Mouse (Mus musculus) hindbrain, embryonic 13.5 days (tissue): ENCODE data around the gene Prss41. TPM values are rescaled to one million over a fixed set of nuclear protein-coding genes. Genes with fewer than 3 reads are reported as not detected.
A peak's percentile ranks its signal among the peaks of the same experiment; 100 is the strongest.

Experiments used
- ATAC-seq: fragments of 200-750 bp; cut with Nextera tagmentation; 2 replicates; pipeline ENCODE4 v1.8.0; 2017; ENCODE audit warnings: moderate TSS enrichment; ENCODE audit not compliant: low FRiP score
- H3K27ac ChIP-seq: fragments of 300-500 bp; sonication (generic); 2 replicates; pipeline ENCODE4 v1.5.1; 2015; ENCODE audit warnings: inconsistent platforms, mild to moderate bottlenecking, moderate library complexity
- H3K27me3 ChIP-seq: fragments of 300-500 bp; sonication (generic); 2 replicates; pipeline ENCODE4 v1.6.1; 2015; ENCODE audit warnings: mild to moderate bottlenecking, inconsistent platforms
- H3K36me3 ChIP-seq: fragments of 300-500 bp; sonication (generic); 2 replicates; pipeline ENCODE4 v1.6.1; 2015; ENCODE audit warnings: mild to moderate bottlenecking, inconsistent platforms
- H3K4me1 ChIP-seq: fragments of 300-500 bp; sonication (generic); replicated peaks from 2 replicates; pipeline ENCODE4 v1.6.1; 2015; ENCODE audit warnings: inconsistent platforms
- H3K4me2 ChIP-seq: fragments of 300-500 bp; sonication (generic); 2 replicates; pipeline ENCODE4 v1.6.1; 2015; ENCODE audit warnings: inconsistent platforms, mild to moderate bottlenecking, moderate library complexity
- H3K4me3 ChIP-seq: fragments of 300-500 bp; sonication (generic); 2 replicates; pipeline ENCODE4 v1.5.1; 2015; ENCODE audit warnings: mild to moderate bottlenecking, inconsistent platforms
- H3K9ac ChIP-seq: fragments of 300-500 bp; sonication (generic); 2 replicates; pipeline ENCODE4 v1.6.1; 2015; ENCODE audit warnings: mild to moderate bottlenecking, inconsistent platforms
- H3K9me3 ChIP-seq: fragments of 300-500 bp; sonication (generic); 2 replicates; pipeline ENCODE4 v1.6.1; 2016; ENCODE audit warnings: inconsistent platforms
- WGBS: fragments of 180-500 bp; shearing (Covaris S2); methylation state at CpG from one replicate; pipeline ENCODE4 v1.1.7; 2015; 5-methylcytosine and 5-hydroxymethylcytosine counted together
- polyA plus RNA-seq: library from polyadenylated mRNA; unstranded; fragments of >200 nt; fragmentation: Nextera tagmentation; extraction: Ambion mirVana; gene quantifications from 2 replicates; pipeline ENCODE4 v1.2.1, GENCODE M21; 2015

The Prss41 gene
- polyA plus RNA-seq, 1 experiment from 2014 or later: 0.86 TPM

DNA sequence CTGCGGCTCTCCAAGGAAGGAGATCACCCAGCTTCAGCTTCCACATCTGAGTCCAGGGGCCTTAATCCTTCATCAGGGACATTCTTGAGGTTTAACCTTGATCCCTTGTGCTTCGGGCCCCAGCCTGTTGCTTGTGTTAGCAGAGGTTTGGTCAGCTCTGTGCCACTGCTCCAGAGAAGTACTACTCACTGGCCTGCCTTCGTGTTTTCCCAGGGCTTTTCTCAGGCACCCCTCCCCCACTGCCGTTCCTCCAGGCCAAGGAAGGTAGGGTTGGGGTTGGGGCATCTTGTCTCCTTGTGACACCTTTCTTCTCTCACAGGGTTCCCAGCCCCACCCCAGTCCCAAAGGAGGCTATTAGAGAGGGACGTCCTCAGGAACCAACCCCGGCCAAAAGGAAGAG lies 21.9 kb downstream of the Prss41 start:
- Histone ChIP-seq H3K9ac (no peak overlapping the region), H3K4me2 (no peak overlapping the region)
- WGBS: 80% methylated on average over 6 of the region's 6 CpGs

DNA sequence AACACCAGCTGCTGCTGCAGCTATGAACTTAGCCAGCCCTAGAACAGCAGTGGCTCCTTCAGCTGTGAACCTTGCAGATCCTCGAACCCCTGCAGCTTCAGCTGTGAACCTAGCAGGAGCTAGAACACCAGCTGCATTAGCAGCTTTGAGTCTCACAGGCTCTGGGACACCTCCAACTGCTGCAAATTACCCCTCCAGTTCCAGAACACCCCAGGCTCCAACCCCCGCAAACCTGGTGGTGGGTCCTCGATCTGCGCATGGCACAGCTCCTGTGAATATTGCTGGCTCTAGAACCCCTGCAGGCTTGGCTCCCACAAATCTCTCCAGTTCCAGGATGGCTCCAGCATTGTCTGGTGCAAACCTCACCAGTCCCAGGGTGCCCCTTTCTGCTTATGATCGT lies 23.2 kb downstream of the Prss41 start:
- Histone ChIP-seq H3K9ac (no peak overlapping the region), H3K27me3 (no peaks in the 10 kb centered on the region), H3K9me3 (peaks cover 20% of the 10 kb centered on the region; the same call in 1 of the 2 replicates), H3K4me2 (no peak overlapping the region), H3K27ac (no peak overlapping the region), H3K4me1 (no peaks in the 10 kb centered on the region), H3K4me3 (no peak overlapping the region), H3K36me3 (peaks cover 100% of the 10 kb centered on the region)
- ATAC-seq: no peak
- 96% methylated on average over 5 of the region's 5 CpGs for WGBS

More for the DNA sequence above, 21.9 kb downstream of the Prss41 start:
- peaks cover 10% of the 10 kb centered on the region for H3K4me1 ChIP-seq
- peaks cover 19% of the 10 kb centered on the region; the same call in 1 of the 2 replicates for H3K9me3 ChIP-seq
- no peaks in the 10 kb centered on the region for H3K27me3 ChIP-seq
- no peak overlapping the region for H3K27ac ChIP-seq
- no peak overlapping the region for H3K4me3 ChIP-seq
- peaks cover 99% of the 10 kb centered on the region for H3K36me3 ChIP-seq
- 0 out of 2 replicates have a peak, but pooled peaks have one; percentile 30 for ATAC-seq

- Histone ChIP-seq H3K27me3 (no peaks in the 10 kb centered on the region), H3K4me2 (no peak overlapping the region), H3K36me3 (peaks cover 99% of the 10 kb centered on the region), H3K4me1 (no peaks in the 10 kb centered on the region), H3K9me3 (peaks cover 22% of the 10 kb centered on the region; the same call in 1 of the 2 replicates), H3K9ac (no peak overlapping the region), H3K4me3 (no peak overlapping the region), H3K27ac (no peak overlapping the region)
- 98% methylated on average over 25 of the region's 25 CpGs for WGBS
- ATAC-seq: no peak
Measured at GRCm38 (mm10) chr17:23819235-23819634, 24.7 kb downstream of the Prss41 start.

GRCm38 (mm10) chr17:23818579-23818978 lies 25.4 kb downstream of the Prss41 start:
- Histone ChIP-seq H3K4me1 (no peaks in the 10 kb centered on the region), H3K27me3 (no peaks in the 10 kb centered on the region), H3K4me3 (no peak overlapping the region), H3K27ac (no peak overlapping the region), H3K4me2 (no peak overlapping the region), H3K9me3 (peaks cover 22% of the 10 kb centered on the region; the same call in 1 of the 2 replicates), H3K36me3 (peaks cover 98% of the 10 kb centered on the region), H3K9ac (no peak overlapping the region)
- no peak for ATAC-seq
- WGBS: 98% methylated on average over 8 of the region's 8 CpGs

GRCm38 (mm10) chr17:23815641-23816040 lies 28.3 kb downstream of the Prss41 start:
- no peak overlapping the region for H3K27ac ChIP-seq
- H3K4me2 ChIP-seq: no peak overlapping the region
- no peaks in the 10 kb centered on the region for H3K27me3 ChIP-seq
- no peak overlapping the region for H3K4me3 ChIP-seq
- peaks cover 94% of the 10 kb centered on the region for H3K36me3 ChIP-seq
- H3K9me3 ChIP-seq: peaks cover 22% of the 10 kb centered on the region; the same call in 1 of the 2 replicates
- over 99% methylated on average over 16 of the region's 16 CpGs for WGBS
- ATAC-seq: no peak
- no peak overlapping the region for H3K9ac ChIP-seq
- no peaks in the 10 kb centered on the region for H3K4me1 ChIP-seq

DNA sequence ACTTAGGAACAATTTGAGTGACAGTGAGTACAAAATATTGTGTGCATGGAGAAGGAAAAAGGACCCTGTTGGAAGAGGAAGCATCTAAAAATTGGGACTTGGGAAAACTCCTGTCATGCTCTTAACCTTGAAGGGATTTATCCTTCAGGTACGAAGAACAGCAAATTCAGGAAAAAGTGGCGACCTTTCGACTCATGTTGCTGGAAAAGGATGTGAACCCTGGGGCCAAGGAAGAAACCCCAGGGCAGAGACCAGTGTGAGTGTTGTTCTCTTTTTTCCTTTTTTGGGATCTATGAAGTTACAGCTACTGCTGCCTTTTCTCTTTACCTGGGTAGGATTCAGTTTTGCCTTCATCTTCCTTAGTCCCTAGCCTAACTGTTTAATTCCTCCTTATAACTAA lies 36.1 kb downstream of the Prss41 start:
- no peak for ATAC-seq
- no peak overlapping the region for H3K27ac ChIP-seq
- H3K36me3 ChIP-seq: peaks cover 51% of the 10 kb centered on the region
- WGBS: 95% methylated on average over 3 of the region's 3 CpGs
- H3K9ac ChIP-seq: no peak overlapping the region
- H3K27me3 ChIP-seq: no peaks in the 10 kb centered on the region
- H3K4me1 ChIP-seq: peaks cover 40% of the 10 kb centered on the region
- H3K9me3 ChIP-seq: no peaks in the 10 kb centered on the region
- no peak overlapping the region for H3K4me3 ChIP-seq
- no peak overlapping the region for H3K4me2 ChIP-seq

DNA sequence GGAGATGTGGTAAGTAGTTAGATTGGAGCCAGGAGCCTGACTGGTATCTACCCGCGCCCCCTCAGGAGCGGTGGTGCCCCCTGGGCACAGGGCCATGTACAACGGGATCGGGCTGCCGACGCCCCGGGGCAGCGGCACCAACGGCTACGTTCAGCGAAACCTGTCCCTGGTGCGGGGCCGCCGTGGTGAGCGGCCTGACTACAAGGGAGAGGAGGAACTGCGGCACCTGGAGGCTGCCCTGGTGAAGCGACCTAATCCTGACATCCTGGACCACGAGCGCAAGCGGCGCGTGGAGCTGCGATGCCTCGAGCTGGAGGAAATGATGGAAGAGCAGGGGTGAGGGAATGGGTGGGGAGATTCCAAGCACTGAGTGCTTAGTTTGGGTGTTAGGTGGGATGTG lies 37.1 kb downstream of the Prss41 start:
- WGBS: 85% methylated on average over 25 of the region's 25 CpGs
- Histone ChIP-seq H3K9ac (0 out of 2 replicates have a peak overlapping the region, but pooled peaks have one; percentile 21), H3K36me3 (peaks cover 43% of the 10 kb centered on the region)

GRCm38 (mm10) chr17:23804426-23805085 lies 39.4 kb downstream of the Prss41 start:
- Histone ChIP-seq H3K9me3 (no peaks in the 10 kb centered on the region), H3K27ac (no peak overlapping the region), H3K9ac (peak overlapping the region; percentile 96), H3K27me3 (no peaks in the 10 kb centered on the region), H3K4me1 (peaks cover 40% of the 10 kb centered on the region), H3K36me3 (peaks cover 27% of the 10 kb centered on the region), H3K4me3 (peak overlapping the region; percentile 91), H3K4me2 (peak overlapping the region; percentile 92)
- 4% methylated on average over 8 of the region's 8 CpGs for WGBS
- no peak for ATAC-seq

More for the DNA sequence above, 37.1 kb downstream of the Prss41 start:
- Histone ChIP-seq H3K4me1 (peaks cover 40% of the 10 kb centered on the region), H3K4me2 (peak overlapping the region; percentile 29), H3K9me3 (no peaks in the 10 kb centered on the region), H3K27ac (peak overlapping the region; percentile 37; the same call in 1 of the 2 replicates), H3K4me3 (0 out of 2 replicates have a peak overlapping the region, but pooled peaks have one; percentile 4), H3K27me3 (no peaks in the 10 kb centered on the region)
- ATAC-seq: no peak

- peak overlapping the region; percentile 99 for H3K27ac ChIP-seq
- H3K4me2 ChIP-seq: peak overlapping the region; percentile 92
- peak; percentile 76 for ATAC-seq
- peaks cover 17% of the 10 kb centered on the region for H3K36me3 ChIP-seq
- H3K9ac ChIP-seq: peak overlapping the region; percentile 96
- H3K4me1 ChIP-seq: peaks cover 40% of the 10 kb centered on the region
- no peaks in the 10 kb centered on the region for H3K27me3 ChIP-seq
- WGBS: 1% methylated on average over 56 of the region's 83 CpGs
- H3K9me3 ChIP-seq: no peaks in the 10 kb centered on the region
- peak overlapping the region; percentile 91 for H3K4me3 ChIP-seq
Measured at GRCm38 (mm10) chr17:23803366-23804041, 40.5 kb downstream of the Prss41 start.

- Histone ChIP-seq H3K4me1 (peaks cover 38% of the 10 kb centered on the region), H3K4me2 (peak overlapping the region; percentile 92), H3K9me3 (no peaks in the 10 kb centered on the region), H3K27me3 (no peaks in the 10 kb centered on the region), H3K36me3 (peaks cover 15% of the 10 kb centered on the region), H3K27ac (peak overlapping the region; percentile 99), H3K4me3 (peak overlapping the region; percentile 91), H3K9ac (peak overlapping the region; percentile 96)
- WGBS: 0% methylated on average over 55 of the region's 60 CpGs
- peak; percentile 98 for ATAC-seq
Measured at GRCm38 (mm10) chr17:23802746-23803365, 41.1 kb downstream of the Prss41 start.

DNA sequence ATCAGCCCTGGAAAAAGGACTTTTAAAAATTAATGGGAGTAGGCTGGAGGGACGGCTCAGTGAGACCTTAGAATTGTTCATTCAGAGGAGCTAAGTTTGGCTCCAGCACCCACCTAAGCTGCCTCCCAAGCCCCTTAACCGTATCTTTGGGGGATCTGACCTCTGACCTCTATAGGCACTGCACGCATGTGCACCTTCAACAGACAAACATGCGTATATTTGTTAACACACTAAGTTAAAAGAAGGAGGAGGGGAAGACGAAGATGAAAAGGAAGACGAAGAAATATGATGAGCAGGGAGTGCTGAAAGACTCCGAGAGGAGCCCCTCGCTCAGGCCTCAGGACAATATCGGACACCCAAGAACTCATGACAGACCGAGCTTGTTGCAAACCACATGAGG lies 42.3 kb downstream of the Prss41 start:
- 92% methylated on average over 10 of the region's 10 CpGs for WGBS
- Histone ChIP-seq H3K9me3 (no peaks in the 10 kb centered on the region), H3K36me3 (peaks cover 18% of the 10 kb centered on the region), H3K9ac (no peak overlapping the region), H3K27me3 (no peaks in the 10 kb centered on the region), H3K4me2 (no peak overlapping the region), H3K27ac (no peak overlapping the region), H3K4me3 (no peak overlapping the region), H3K4me1 (peaks cover 26% of the 10 kb centered on the region)
- no peak for ATAC-seq

DNA sequence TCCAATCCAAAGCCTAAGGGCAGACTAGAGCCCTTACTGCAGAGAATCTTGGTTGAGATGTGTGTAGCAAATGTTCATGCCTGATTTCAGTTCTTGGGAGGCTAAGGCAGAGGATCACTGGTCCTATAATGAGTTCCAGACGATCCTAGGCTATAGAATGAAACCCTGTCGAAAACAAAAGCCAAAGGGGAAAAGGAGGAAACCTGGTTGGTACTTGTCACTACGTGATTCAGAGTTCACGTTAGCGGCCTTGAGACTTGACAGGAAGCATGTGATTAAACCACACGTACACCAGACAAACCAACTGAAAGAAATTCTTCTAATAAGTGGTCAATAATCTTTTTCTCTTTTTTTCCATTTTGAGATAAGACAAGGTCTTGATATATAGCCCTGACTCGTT lies 46.7 kb downstream of the Prss41 start:
- Histone ChIP-seq H3K36me3 (peaks cover 18% of the 10 kb centered on the region), H3K4me3 (no peak overlapping the region), H3K9me3 (no peaks in the 10 kb centered on the region), H3K9ac (no peak overlapping the region), H3K4me1 (peaks cover 5% of the 10 kb centered on the region; the same call in 1 of the 2 replicates), H3K27me3 (no peaks in the 10 kb centered on the region), H3K27ac (no peak overlapping the region), H3K4me2 (no peak overlapping the region)
- whole genome bisulfite sequencing: 83% methylated on average over 7 of the region's 7 CpGs
- ATAC-seq: no peak
